Mouse (Mus musculus) myocyte (in vitro differentiated cells): ENCODE measurements around the gene Spsb2.

ENCODE experiments used
- CEBPB ChIP-seq: IDR thresholded peaks from 2 replicates; pipeline ENCODE4 v1.6.1; 2011; ENCODE audit warnings: mild to moderate bottlenecking, moderate library complexity; ENCODE audit not compliant: poor library complexity, insufficient read depth, severe bottlenecking
- E2F4 ChIP-seq: IDR thresholded peaks from one replicate; pipeline ENCODE4 v1.6.1; 2011; ENCODE audit warnings: mild to moderate bottlenecking, control low read depth, moderate library complexity; ENCODE audit not compliant: insufficient read depth
- MYOD1 ChIP-seq, 3 experiments: IDR thresholded peaks; one replicate each; pipeline ENCODE4 v1.6.1; 2011; ENCODE audit warnings: control low read depth in 2 of 3, low read depth in 2 of 3, mild to moderate bottlenecking in 2 of 3, moderate library complexity in 1 of 3; ENCODE audit not compliant: insufficient read length in 2 of 3, control insufficient read depth in 1 of 3
- MYOG ChIP-seq, 3 experiments: IDR thresholded peaks; one replicate each; pipeline ENCODE4 v1.6.1; 2011; ENCODE audit warnings: control low read depth in 2 of 3, low read depth in 2 of 3, mild to moderate bottlenecking in 2 of 3; ENCODE audit not compliant: insufficient read length in 2 of 3, control insufficient read depth in 1 of 3, insufficient read depth in 1 of 3
- POLR2A ChIP-seq: IDR thresholded peaks from one replicate; pipeline ENCODE4 v1.6.1; 2011; ENCODE audit warnings: low read depth, mild to moderate bottlenecking, control low read depth, moderate library complexity; ENCODE audit not compliant: insufficient read length
- TCF12 ChIP-seq: IDR thresholded peaks from one replicate; pipeline ENCODE4 v1.6.1; 2011; ENCODE audit warnings: mild to moderate bottlenecking, control low read depth; ENCODE audit not compliant: poor library complexity, insufficient read depth, severe bottlenecking
- USF1 ChIP-seq: IDR thresholded peaks from one replicate; pipeline ENCODE4 v1.6.1; 2011; ENCODE audit warnings: low read depth, mild to moderate bottlenecking, control low read depth, moderate library complexity

GRCm38 (mm10) chr6:124787722-124788121 is 20.7 kb upstream of the Spsb2 start:
- TF ChIP-seq POLR2A, result no peak
- no peak for TF ChIP-seq USF1
- no peak for TF ChIP-seq MYOG (IDR thresholded peaks at IDR 0.05; ENCODE audit: control insufficient read depth in 1 of 3, insufficient read depth in 1 of 3, insufficient read length in 2 of 3, low read depth in 2 of 3)
- no peak for TF ChIP-seq TCF12
- TF ChIP-seq CEBPB, result no peak
- TF ChIP-seq E2F4, result no peak
- TF ChIP-seq MYOD1 (IDR thresholded peaks at IDR 0.05; ENCODE audit: control insufficient read depth in 1 of 3, insufficient read length in 2 of 3, low read depth in 2 of 3), result no peak
